Mouse (Mus musculus) CH12.LX (cell line): ENCODE results near the gene Tmem246.

ENCODE experiments used
- CTCF ChIP-seq, 2 experiments: IDR thresholded peaks in 1 of 2; conservative IDR thresholded peaks in 1 of 2; 2 replicates each; pipeline ENCODE4 v1.5.1; 2011 to 2012; ENCODE audit warnings: low read depth in 2 of 2, low read length in 2 of 2, improper control_type of control experiment in 1 of 2, inconsistent platforms in 1 of 2, mild to moderate bottlenecking in 1 of 2, moderate library complexity in 1 of 2
- EP300 ChIP-seq: IDR thresholded peaks from 2 replicates; pipeline ENCODE4 v1.6.1; 2011; ENCODE audit warnings: low read length, improper control_type of control experiment
- ETS1 ChIP-seq: conservative IDR thresholded peaks from 2 replicates; pipeline ENCODE4 v1.6.1; 2012; ENCODE audit warnings: low read depth, mild to moderate bottlenecking, inconsistent platforms, low read length, improper control_type of control experiment, moderate library complexity
- IRF4 ChIP-seq: IDR thresholded peaks from 2 replicates; pipeline ENCODE4 v1.6.1; 2014; ENCODE audit warnings: low read depth, mild to moderate bottlenecking, inconsistent platforms, low read length, improper control_type of control experiment
- POLR2A ChIP-seq: IDR thresholded peaks from 2 replicates; pipeline ENCODE4 v1.6.1; 2011; ENCODE audit warnings: low read depth, mild to moderate bottlenecking, improper control_type of control experiment, low read length
- ZMIZ1 ChIP-seq: IDR thresholded peaks from 2 replicates; pipeline ENCODE4 v1.6.1; 2012; ENCODE audit warnings: low read depth, mild to moderate bottlenecking, inconsistent platforms, low read length, improper control_type of control experiment

DNA sequence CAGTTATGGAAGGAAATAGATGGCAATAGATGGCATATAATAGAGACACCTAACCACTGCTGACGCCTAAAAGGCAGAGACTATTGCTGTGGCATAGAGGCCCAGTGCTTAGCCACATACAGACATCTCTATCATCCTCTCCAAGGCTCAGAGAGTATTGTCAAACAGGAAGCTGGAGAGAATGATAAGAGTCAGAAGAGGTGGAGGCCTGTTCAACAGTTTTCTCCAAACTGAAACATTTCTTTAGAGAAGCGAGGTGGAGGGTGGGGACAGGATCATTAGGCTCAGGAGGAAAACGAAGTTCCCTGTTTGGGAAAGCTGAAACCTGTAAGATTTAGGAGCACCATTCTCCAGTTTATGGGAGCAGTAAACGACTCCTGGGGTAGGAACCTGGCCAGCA is 16.4 kb downstream of the Tmem246 start:
- TF ChIP-seq ZMIZ1 (no peak), EP300 (no peak), ETS1 (no peak), IRF4 (no peak), CTCF (conservative IDR thresholded peaks at IDR 0.05 in 1 of 2, IDR thresholded peaks at IDR 0.05 in 1 of 2; ENCODE audit: low read depth in 2 of 2, low read length in 2 of 2) (no peak), POLR2A (no peak)
